Mouse (Mus musculus): ENCODE data around the gene Arhgef7.

DNA sequence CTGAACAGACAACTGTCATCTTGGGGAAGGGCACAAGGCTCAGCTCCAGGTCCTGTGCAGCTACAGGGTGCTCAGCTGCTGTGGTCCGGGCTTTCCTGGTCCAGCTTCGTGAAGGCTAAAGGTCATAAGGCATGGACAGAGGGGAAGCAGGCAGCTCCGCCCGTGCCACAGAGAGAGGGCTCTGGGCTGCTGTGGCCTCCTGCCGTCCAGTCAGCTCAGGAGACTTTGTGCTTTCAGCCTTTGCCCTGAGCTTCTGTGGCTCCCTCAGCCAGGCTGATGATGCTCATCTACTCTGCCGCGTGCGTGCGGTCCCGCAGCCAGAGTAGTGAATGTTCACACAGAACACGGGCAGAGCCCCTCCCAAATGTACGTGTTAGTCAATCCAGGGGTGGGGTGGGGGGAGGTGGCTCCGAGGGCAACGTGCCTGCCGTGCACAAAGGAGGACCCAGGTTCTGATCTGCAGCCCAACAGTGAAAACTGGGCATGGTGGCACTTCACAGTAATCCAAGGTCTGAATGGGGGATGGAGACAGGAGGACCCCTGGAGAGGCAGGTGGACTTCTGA lies 8.2 kb downstream of the Arhgef7 start:
- no peak for TF ChIP-seq CTCF (IDR thresholded peaks at IDR 0.05; ENCODE audit: low read depth, low read length)
- no peak for TF ChIP-seq EP300 (IDR thresholded peaks at IDR 0.05; ENCODE audit: insufficient read depth, low read depth, low read length)
